Mouse (Mus musculus) limb, embryonic 12.5 days (tissue): ENCODE data around the gene Kcnq1. TPM values are rescaled to one million over a fixed set of nuclear protein-coding genes. Genes with fewer than 3 reads are reported as not detected.

Source experiments
- ATAC-seq: fragments of 200-750 bp; cut with Nextera tagmentation; 2 replicates; pipeline ENCODE4 v1.8.0; 2017; ENCODE audit warnings: low read depth, moderate TSS enrichment; ENCODE audit not compliant: insufficient number of reproducible peaks, insufficient read depth, low FRiP score, low TSS enrichment
- H3K27ac ChIP-seq: fragments of 300-500 bp; sonication (generic); 2 replicates; pipeline ENCODE4 v1.5.1; 2016; ENCODE audit warnings: mild to moderate bottlenecking, moderate library complexity
- H3K27me3 ChIP-seq: fragments of 300-500 bp; sonication (generic); 2 replicates; pipeline ENCODE4 v1.6.1; 2016; ENCODE audit warnings: mild to moderate bottlenecking, moderate library complexity
- H3K36me3 ChIP-seq: fragments of 300-500 bp; sonication (generic); 2 replicates; pipeline ENCODE4 v1.6.1; 2016; ENCODE audit warnings: mild to moderate bottlenecking, moderate library complexity
- H3K4me1 ChIP-seq: fragments of 300-500 bp; sonication (generic); replicated peaks from 2 replicates; pipeline ENCODE4 v1.6.1; 2016
- H3K4me2 ChIP-seq: fragments of 300-500 bp; sonication (generic); 2 replicates; pipeline ENCODE4 v1.6.1; 2016; ENCODE audit warnings: mild to moderate bottlenecking, moderate library complexity
- H3K4me3 ChIP-seq: fragments of 300-500 bp; sonication (generic); replicated peaks from 2 replicates; pipeline ENCODE4 v1.5.1; 2016; ENCODE audit warnings: mild to moderate bottlenecking
- H3K9ac ChIP-seq: fragments of 300-500 bp; sonication (generic); replicated peaks from 2 replicates; pipeline ENCODE4 v1.6.1; 2016; ENCODE audit warnings: mild to moderate bottlenecking, moderate library complexity
- H3K9me3 ChIP-seq: fragments of 300-500 bp; sonication (generic); 2 replicates; pipeline ENCODE4 v1.6.1; 2016; ENCODE audit warnings: mild to moderate bottlenecking, moderate library complexity
- WGBS: fragments of 180-500 bp; shearing (Covaris S2); methylation state at CpG from one replicate; pipeline ENCODE4 v1.1.7; 2016; 5-methylcytosine and 5-hydroxymethylcytosine counted together
- polyA plus RNA-seq: library from polyadenylated mRNA; unstranded; fragments of >200 nt; fragmentation: Nextera tagmentation; extraction: Ambion mirVana; gene quantifications from 2 replicates; pipeline ENCODE4 v1.2.1, GENCODE M21; 2016

Kcnq1 gene
- polyA plus RNA-seq, 1 experiment from 2014 or later = 0.94 TPM

GRCm38 (mm10) chr7:143444955-143445648 is 338.9 kb downstream of the Kcnq1 start:
- Histone ChIP-seq H3K9ac (peak overlapping the region; percentile 69), H3K4me1 (peaks cover 24% of the 10 kb centered on the region), H3K9me3 (no peaks in the 10 kb centered on the region), H3K27ac (0 out of 2 replicates have a peak overlapping the region, but pooled peaks have one; percentile 41), H3K4me3 (peak overlapping the region; percentile 40), H3K27me3 (peaks cover 70% of the 10 kb centered on the region), H3K4me2 (peak overlapping the region; percentile 73), H3K36me3 (no peaks in the 10 kb centered on the region)
- ATAC-seq = no peak
- WGBS = 3% methylated on average over 55 of the region's 55 CpGs

- WGBS = 4% methylated on average over 40 of the region's 53 CpGs
- ATAC-seq = peak; percentile 27; the same call in 1 of the 2 replicates
- Histone ChIP-seq H3K4me3 (peak overlapping the region; percentile 40), H3K4me1 (peaks cover 24% of the 10 kb centered on the region), H3K27me3 (peaks cover 65% of the 10 kb centered on the region), H3K36me3 (no peaks in the 10 kb centered on the region), H3K4me2 (peak overlapping the region; percentile 73), H3K27ac (0 out of 2 replicates have a peak overlapping the region, but pooled peaks have one; percentile 41), H3K9ac (peak overlapping the region; percentile 69), H3K9me3 (no peaks in the 10 kb centered on the region)
Observed at GRCm38 (mm10) chr7:143445651-143446460, 339.7 kb downstream of the Kcnq1 start.

- peaks cover 24% of the 10 kb centered on the region for H3K4me1 ChIP-seq
- 72% methylated on average over 2 of the region's 2 CpGs for WGBS
- H3K27ac ChIP-seq = no peak overlapping the region
- no peak overlapping the region for H3K4me3 ChIP-seq
- peaks cover 62% of the 10 kb centered on the region for H3K27me3 ChIP-seq
- H3K9ac ChIP-seq = no peak overlapping the region
- no peaks in the 10 kb centered on the region for H3K9me3 ChIP-seq
- no peaks in the 10 kb centered on the region for H3K36me3 ChIP-seq
- no peak overlapping the region for H3K4me2 ChIP-seq
- no peak for ATAC-seq
Observed at GRCm38 (mm10) chr7:143447130-143447529, 341.0 kb downstream of the Kcnq1 start.

GRCm38 (mm10) chr7:143458963-143459331 is 352.8 kb downstream of the Kcnq1 start:
- peak overlapping the region; percentile 72 for H3K4me3 ChIP-seq
- peak overlapping the region; percentile 90 for H3K9ac ChIP-seq
- peaks cover 14% of the 10 kb centered on the region for H3K4me1 ChIP-seq
- peak overlapping the region; percentile 92 for H3K27ac ChIP-seq
- H3K36me3 ChIP-seq = peaks cover 17% of the 10 kb centered on the region; the same call in 1 of the 2 replicates
- H3K9me3 ChIP-seq = peaks cover 31% of the 10 kb centered on the region
- 23% methylated on average over 38 of the region's 38 CpGs for WGBS
- ATAC-seq = no peak
- H3K27me3 ChIP-seq = peaks cover 8% of the 10 kb centered on the region
- H3K4me2 ChIP-seq = peak overlapping the region; percentile 62

DNA sequence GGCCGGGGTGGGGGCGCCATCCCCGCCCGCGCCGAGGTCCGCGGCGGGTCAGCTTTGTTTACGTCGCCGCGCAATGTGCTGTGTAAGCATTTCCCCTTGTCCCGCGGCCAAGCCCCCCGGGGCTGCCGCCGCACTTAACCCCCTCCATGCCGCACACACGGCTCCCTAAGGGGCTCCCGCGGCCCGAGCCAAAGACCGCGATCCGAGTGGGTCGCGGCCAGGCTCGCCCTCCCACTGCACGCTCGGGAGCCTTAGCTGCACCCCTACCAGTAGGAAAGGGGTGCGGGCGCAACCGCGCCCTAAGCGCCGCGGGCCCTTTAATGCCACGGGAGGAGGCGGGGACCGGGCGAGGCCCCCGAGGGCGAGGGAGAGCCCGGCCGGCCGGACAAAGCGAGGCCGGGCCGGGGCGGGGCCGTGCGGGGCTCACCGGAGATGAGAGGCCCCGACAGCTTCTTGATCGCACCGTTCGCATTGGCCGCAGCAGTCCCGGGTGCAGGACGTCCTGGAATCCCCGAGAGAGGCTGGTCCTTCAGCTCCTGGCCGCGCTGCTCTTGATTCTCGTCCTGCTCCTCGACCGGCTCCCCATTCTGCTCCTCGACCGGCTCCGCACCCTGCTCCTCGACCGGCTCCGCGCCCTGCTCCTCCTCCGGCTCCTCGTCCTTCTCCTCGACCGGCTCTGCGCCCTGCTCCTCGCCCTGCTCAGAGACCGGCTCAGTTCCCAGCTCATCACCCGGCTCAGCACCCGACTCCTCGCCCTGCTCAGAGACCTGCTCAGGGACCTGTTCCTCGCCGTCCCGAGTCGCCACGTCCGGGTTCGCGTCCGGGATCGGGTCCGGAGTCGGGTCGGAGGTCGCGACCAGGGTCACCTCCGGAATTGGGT is 353.4 kb downstream of the Kcnq1 start:
- H3K4me1 ChIP-seq = peaks cover 21% of the 10 kb centered on the region
- peaks cover 11% of the 10 kb centered on the region for H3K27me3 ChIP-seq

GRCm38 (mm10) chr7:143460217-143460834 is 354.2 kb downstream of the Kcnq1 start:
- H3K36me3 ChIP-seq = peaks cover 17% of the 10 kb centered on the region; the same call in 1 of the 2 replicates
- peaks cover 17% of the 10 kb centered on the region for H3K27me3 ChIP-seq
- H3K9me3 ChIP-seq = peaks cover 31% of the 10 kb centered on the region
- H3K27ac ChIP-seq = peak overlapping the region; percentile 92
- WGBS = 38% methylated on average over 58 of the region's 60 CpGs
- peak overlapping the region; percentile 72 for H3K4me3 ChIP-seq
- H3K4me2 ChIP-seq = peak overlapping the region; percentile 62
- ATAC-seq = no peak
- H3K9ac ChIP-seq = peak overlapping the region; percentile 90
- H3K4me1 ChIP-seq = peaks cover 28% of the 10 kb centered on the region

More for the DNA sequence above, 353.4 kb downstream of the Kcnq1 start:
- no peak for ATAC-seq
- peak overlapping the region; percentile 90 for H3K9ac ChIP-seq
- 35% methylated on average over 98 of the region's 100 CpGs for WGBS
- peaks cover 17% of the 10 kb centered on the region; the same call in 1 of the 2 replicates for H3K36me3 ChIP-seq
- H3K27ac ChIP-seq = peak overlapping the region; percentile 92
- H3K9me3 ChIP-seq = peaks cover 31% of the 10 kb centered on the region
- H3K4me3 ChIP-seq = peak overlapping the region; percentile 72
- peak overlapping the region; percentile 62 for H3K4me2 ChIP-seq

- peaks cover 17% of the 10 kb centered on the region; the same call in 1 of the 2 replicates for H3K36me3 ChIP-seq
- H3K27me3 ChIP-seq = peaks cover 17% of the 10 kb centered on the region
- 27% methylated on average over 42 of the region's 48 CpGs for WGBS
- peak within 1 kb of the TSS; percentile 62 for H3K4me2 ChIP-seq
- peak within 1 kb of the TSS; percentile 72 for H3K4me3 ChIP-seq
- H3K9ac ChIP-seq = peak within 1 kb of the TSS; percentile 90
- peak; percentile 75 for ATAC-seq
- peaks cover 34% of the 10 kb centered on the region for H3K4me1 ChIP-seq
- H3K27ac ChIP-seq = peak within 1 kb of the TSS; percentile 92
- H3K9me3 ChIP-seq = peaks cover 31% of the 10 kb centered on the region
Observed at GRCm38 (mm10) chr7:143460874-143461273, 354.7 kb downstream of the Kcnq1 start, which contains the start of gene Cdkn1c. Gene Cdkn1c (minus strand): TSS chr7:143461050.

DNA sequence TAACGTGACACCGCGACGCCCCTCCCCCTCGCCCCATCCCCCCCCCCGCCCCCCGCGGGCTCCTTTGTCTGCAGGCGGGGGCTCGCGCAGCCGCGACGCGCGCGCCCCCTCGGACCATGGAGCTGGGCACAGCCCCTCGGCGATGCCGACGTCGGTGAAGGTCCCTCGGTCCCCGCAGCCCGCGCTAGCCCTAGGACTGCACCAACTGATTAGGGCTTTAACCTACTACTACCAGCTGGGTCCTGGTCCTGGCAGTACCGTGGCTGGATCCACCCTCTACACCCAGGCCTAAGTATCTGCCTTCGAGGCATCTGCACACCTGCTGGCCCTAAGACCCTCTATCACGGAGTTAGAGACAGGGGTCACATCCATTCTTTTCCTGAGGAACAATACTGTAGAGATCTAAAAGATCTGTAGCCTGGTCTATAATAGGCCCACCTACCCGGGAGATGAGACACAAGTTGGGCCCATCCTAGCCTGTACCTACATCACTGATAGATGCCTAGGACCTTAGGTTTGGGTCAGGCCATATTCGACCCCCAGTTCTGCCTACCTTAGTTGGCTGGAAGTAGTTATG is 355.2 kb downstream of the Kcnq1 start:
- H3K27ac ChIP-seq = peak overlapping the region; percentile 90
- peaks cover 31% of the 10 kb centered on the region for H3K9me3 ChIP-seq
- peaks cover 17% of the 10 kb centered on the region; the same call in 1 of the 2 replicates for H3K36me3 ChIP-seq
- peaks cover 39% of the 10 kb centered on the region for H3K4me1 ChIP-seq
- peak overlapping the region; percentile 40; the same call in 1 of the 2 replicates for H3K9ac ChIP-seq
- 45% methylated on average over 22 of the region's 32 CpGs for WGBS
- peaks cover 17% of the 10 kb centered on the region for H3K27me3 ChIP-seq
- peak; percentile 45 for ATAC-seq
- peak overlapping the region; percentile 51 for H3K4me2 ChIP-seq
- peak overlapping the region; percentile 72 for H3K4me3 ChIP-seq

GRCm38 (mm10) chr7:143461920-143462319 is 355.8 kb downstream of the Kcnq1 start:
- Histone ChIP-seq H3K27me3 (peaks cover 17% of the 10 kb centered on the region), H3K4me3 (peak overlapping the region; percentile 72; the same call in 1 of the 2 replicates), H3K27ac (peak overlapping the region; percentile 90), H3K36me3 (peaks cover 17% of the 10 kb centered on the region; the same call in 1 of the 2 replicates), H3K4me2 (peak overlapping the region; percentile 51), H3K9me3 (peaks cover 31% of the 10 kb centered on the region), H3K9ac (no peak overlapping the region), H3K4me1 (peaks cover 43% of the 10 kb centered on the region)
- 42% methylated on average over 11 of the region's 11 CpGs for WGBS
- ATAC-seq = no peak

GRCm38 (mm10) chr7:143462516-143462915 is 356.4 kb downstream of the Kcnq1 start:
- peaks cover 17% of the 10 kb centered on the region; the same call in 1 of the 2 replicates for H3K36me3 ChIP-seq
- no peak overlapping the region for H3K9ac ChIP-seq
- no peak overlapping the region for H3K4me3 ChIP-seq
- WGBS = 77% methylated on average over 5 of the region's 5 CpGs
- H3K9me3 ChIP-seq = peaks cover 31% of the 10 kb centered on the region
- ATAC-seq = no peak
- H3K27ac ChIP-seq = peak overlapping the region; percentile 90
- H3K4me1 ChIP-seq = peaks cover 49% of the 10 kb centered on the region
- peaks cover 17% of the 10 kb centered on the region for H3K27me3 ChIP-seq
- no peak overlapping the region for H3K4me2 ChIP-seq
